Mouse (Mus musculus): ENCODE measurements around the gene Lypd3.

Lypd3 gene

GRCm38 (mm10) chr7:24636264-24636663 is at the start of gene Lypd3:
TSS of gene Lypd3 (plus strand) at chr7:24636550.
- DNase-seq (ENCODE audit: low spot score) = no peak

- no peak for DNase-seq (ENCODE audit: low spot score)
Observed at GRCm38 (mm10) chr7:24586828-24587227, 49.5 kb upstream of the Lypd3 start.

- peak; percentile 81 for DNase-seq (ENCODE audit: low spot score)
Observed at GRCm38 (mm10) chr7:24587330-24588105, 48.8 kb upstream of the Lypd3 start, which contains the start of the genes Ethe1 and Zfp575. TSS of gene Ethe1 (plus strand) at chr7:24587543. TSS of gene Zfp575 (minus strand) at chr7:24587641.

- DNase-seq (ENCODE audit: low spot score) = no peak
Observed at GRCm38 (mm10) chr7:24588336-24588735, 48.0 kb upstream of the Lypd3 start.

- no peak for DNase-seq (ENCODE audit: low spot score)
Observed at GRCm38 (mm10) chr7:24591735-24592134, 44.6 kb upstream of the Lypd3 start.

GRCm38 (mm10) chr7:24592163-24592562 is 44.2 kb upstream of the Lypd3 start:
- no peak for DNase-seq (ENCODE audit: low spot score)

- DNase-seq (ENCODE audit: low spot score) = no peak
Observed at GRCm38 (mm10) chr7:24592781-24593180, 43.6 kb upstream of the Lypd3 start.

GRCm38 (mm10) chr7:24593621-24594308 is 42.6 kb upstream of the Lypd3 start:
- peak; percentile 71 for DNase-seq (ENCODE audit: low spot score)

GRCm38 (mm10) chr7:24594309-24594803 is 42.0 kb upstream of the Lypd3 start:
- DNase-seq (ENCODE audit: low spot score) = no peak

GRCm38 (mm10) chr7:24595464-24595863 is 40.9 kb upstream of the Lypd3 start:
- DNase-seq (ENCODE audit: low spot score) = no peak

GRCm38 (mm10) chr7:24598121-24598520 is 38.2 kb upstream of the Lypd3 start:
- no peak for DNase-seq (ENCODE audit: low spot score)

- DNase-seq (ENCODE audit: low spot score) = no peak
Observed at GRCm38 (mm10) chr7:24599211-24600067, 36.9 kb upstream of the Lypd3 start.

GRCm38 (mm10) chr7:24600941-24601597 is 35.3 kb upstream of the Lypd3 start:
- peak; percentile 99 for DNase-seq (ENCODE audit: low spot score)

- DNase-seq (ENCODE audit: low spot score) = no peak
Observed at GRCm38 (mm10) chr7:24605561-24605960, 30.8 kb upstream of the Lypd3 start.

GRCm38 (mm10) chr7:24606046-24606445 is 30.3 kb upstream of the Lypd3 start:
- DNase-seq (ENCODE audit: low spot score) = no peak

- DNase-seq (ENCODE audit: low spot score) = peak; percentile 65
Observed at GRCm38 (mm10) chr7:24608017-24608416, 28.3 kb upstream of the Lypd3 start.

GRCm38 (mm10) chr7:24608561-24608960 is 27.8 kb upstream of the Lypd3 start:
- no peak for DNase-seq (ENCODE audit: low spot score)

GRCm38 (mm10) chr7:24610144-24610878 is 26.0 kb upstream of the Lypd3 start, which contains the start of gene Phldb3:
TSS of gene Phldb3 (plus strand) at chr7:24610763.
- no peak for DNase-seq (ENCODE audit: low spot score)

GRCm38 (mm10) chr7:24610879-24611494 is 25.4 kb upstream of the Lypd3 start:
- peak; percentile 94 for DNase-seq (ENCODE audit: low spot score)

GRCm38 (mm10) chr7:24611709-24612108 is 24.6 kb upstream of the Lypd3 start:
- DNase-seq (ENCODE audit: low spot score) = no peak

Measured in testis, postnatal 10 days (tissue).